Mouse (Mus musculus) liver, adult (tissue): ENCODE measurements around the gene Prmt8.

ENCODE experiments used
- GATA4 ChIP-seq: IDR thresholded peaks from 2 replicates; pipeline ENCODE4 v1.6.1; 2014; ENCODE audit warnings: mild to moderate bottlenecking, low read length; ENCODE audit not compliant: insufficient replicate concordance

Gene Prmt8

DNA sequence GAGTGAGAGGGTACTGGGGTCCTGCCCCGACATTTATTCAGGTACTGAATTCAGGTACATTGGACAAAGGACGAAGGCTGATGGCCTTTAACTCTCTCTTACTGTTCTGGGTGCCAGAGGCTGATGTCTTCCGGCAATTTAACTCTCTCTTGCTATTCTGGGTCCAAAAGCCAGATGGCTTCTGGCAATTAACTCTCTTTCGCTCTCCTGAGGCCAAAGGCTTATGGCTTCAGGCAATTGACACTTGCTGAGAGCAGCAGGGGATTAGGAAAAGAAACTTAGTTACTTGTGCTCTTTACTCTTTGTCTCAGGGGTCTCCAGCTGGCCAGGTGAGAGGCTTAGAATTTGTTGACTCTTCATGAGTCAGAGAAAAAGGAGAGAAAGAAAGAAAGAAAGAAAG, 113.3 kb downstream of the Prmt8 start:
- TF ChIP-seq GATA4 = no peak

DNA sequence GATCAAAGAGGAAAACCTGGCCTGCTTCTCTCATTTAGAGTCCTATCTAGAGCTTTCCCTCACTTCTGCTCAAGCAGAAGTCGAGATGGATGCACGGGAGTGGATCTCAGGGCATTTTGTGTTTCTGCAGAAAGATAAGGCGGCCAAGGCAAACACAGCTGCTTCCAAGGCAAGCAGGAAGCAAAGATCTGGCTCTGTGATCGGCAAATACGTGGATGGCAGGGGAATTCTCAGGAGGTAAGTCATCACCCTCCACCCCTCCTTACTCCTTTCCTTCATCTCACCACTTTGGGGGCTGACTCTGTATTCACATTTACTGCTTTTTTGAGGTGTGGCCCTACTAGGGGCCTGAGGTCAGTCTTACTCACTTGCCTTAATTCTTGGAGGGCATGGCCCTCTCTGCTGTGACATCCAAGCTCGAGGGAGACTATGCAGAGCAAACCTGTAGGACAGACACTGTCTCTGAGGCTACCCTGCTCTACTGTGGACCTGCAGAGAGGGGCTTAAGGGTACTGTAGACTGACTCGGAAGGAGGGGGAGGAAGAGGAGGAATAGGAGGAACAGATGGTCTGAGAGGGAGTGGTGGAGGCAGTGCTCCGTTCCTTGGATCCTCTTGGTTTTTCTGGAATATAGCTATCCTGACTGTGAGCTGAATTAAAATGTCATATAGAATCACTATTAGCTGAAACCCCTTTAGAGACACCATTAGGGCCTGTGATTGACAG, 128.0 kb downstream of the Prmt8 start:
- no peak for TF ChIP-seq GATA4
